Mouse (Mus musculus) midbrain, embryonic 14.5 days (tissue): Measurements from ENCODE around the gene Clock. TPM values are rescaled to one million over a fixed set of nuclear protein-coding genes. Genes with fewer than 3 reads are reported as not detected.

Experiments
- ATAC-seq: fragments of 200-750 bp; cut with Nextera tagmentation; 2 replicates; pipeline ENCODE4 v1.8.0; 2017; ENCODE audit warnings: moderate number of reproducible peaks, moderate library complexity; ENCODE audit not compliant: low FRiP score, low TSS enrichment
- DNase-seq: peaks from one replicate; pipeline ENCODE4 v3.0.0-alpha.2; 2015
- H3K27ac ChIP-seq: fragments of 300-500 bp; sonication (generic); replicated peaks from 2 replicates; pipeline ENCODE4 v1.5.1; 2014; ENCODE audit warnings: mild to moderate bottlenecking, low read depth, low read length, moderate library complexity
- H3K27me3 ChIP-seq: fragments of 300-500 bp; sonication (generic); 2 replicates; pipeline ENCODE4 v1.6.1; 2014; ENCODE audit warnings: low read length, control low read depth, mixed read lengths; ENCODE audit not compliant: control insufficient read depth, insufficient read depth
- H3K36me3 ChIP-seq: fragments of 300-500 bp; sonication (generic); 2 replicates; pipeline ENCODE4 v1.6.1; 2014; ENCODE audit warnings: low read length, control low read depth; ENCODE audit not compliant: control insufficient read depth, insufficient read depth
- H3K4me1 ChIP-seq: fragments of 300-500 bp; sonication (generic); 2 replicates; pipeline ENCODE4 v1.6.1; 2014; ENCODE audit warnings: mild to moderate bottlenecking, antibody characterized with exemption, low read length, control low read depth; ENCODE audit not compliant: control insufficient read depth, insufficient read depth
- H3K4me2 ChIP-seq: fragments of 300-500 bp; sonication (generic); 2 replicates; pipeline ENCODE4 v1.6.1; 2014; ENCODE audit warnings: mild to moderate bottlenecking, low read length, moderate library complexity
- H3K4me3 ChIP-seq: fragments of 300-500 bp; sonication (generic); replicated peaks from 2 replicates; pipeline ENCODE4 v1.5.1; 2014; ENCODE audit warnings: low read depth, low read length
- H3K9ac ChIP-seq: fragments of 300-500 bp; sonication (generic); replicated peaks from 2 replicates; pipeline ENCODE4 v1.6.1; 2014; ENCODE audit warnings: mild to moderate bottlenecking, low read length, moderate library complexity
- H3K9me3 ChIP-seq: fragments of 300-500 bp; sonication (generic); 2 replicates; pipeline ENCODE4 v1.6.1; 2016; ENCODE audit warnings: low read length, control low read depth, mixed read lengths; ENCODE audit not compliant: control insufficient read depth
- WGBS: fragments of 180-500 bp; shearing (Covaris S2); extraction: QIAGEN DNeasy Blood & Tissue Kit; methylation state at CpG from one replicate; pipeline ENCODE4 v1.1.7; 2014; 5-methylcytosine and 5-hydroxymethylcytosine counted together
- polyA plus RNA-seq: library from polyadenylated mRNA; unstranded; fragments of >200 nt; fragmentation: Nextera tagmentation; extraction: Ambion mirVana; gene quantifications from 2 replicates; pipeline ENCODE4 v1.2.1, GENCODE M21; 2014

The Clock gene
- polyA plus RNA-seq, 1 experiment from 2014 or later, result 19.2 TPM

DNA sequence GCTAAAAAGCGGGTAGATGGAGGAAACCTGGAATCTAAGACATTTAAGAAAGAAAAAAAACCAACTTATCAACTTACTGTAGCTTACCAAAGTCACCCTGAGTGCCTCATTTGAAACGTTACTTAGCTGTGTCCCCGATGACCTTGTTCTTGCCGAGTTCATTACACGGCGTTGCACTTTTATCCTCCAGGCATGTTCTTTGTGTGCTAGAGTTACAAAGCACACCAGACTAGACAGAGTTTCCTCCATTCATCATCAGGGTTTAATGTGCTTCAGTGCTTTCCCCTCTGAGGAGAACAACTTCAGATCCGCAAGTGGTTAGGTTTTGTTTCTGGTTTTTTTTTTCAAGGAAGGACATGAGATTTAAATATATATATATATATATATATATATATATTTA is 139.8 kb downstream of the Clock start:
- no peaks in the 10 kb centered on the region for H3K27me3 ChIP-seq
- no peaks in the 10 kb centered on the region for H3K9me3 ChIP-seq
- no peak overlapping the region for H3K9ac ChIP-seq
- no peak overlapping the region for H3K27ac ChIP-seq
- H3K4me2 ChIP-seq, result no peak overlapping the region
- WGBS, result 75% methylated on average over 7 of the region's 7 CpGs
- H3K36me3 ChIP-seq, result no peaks in the 10 kb centered on the region
- H3K4me3 ChIP-seq, result no peak overlapping the region
- no peaks in the 10 kb centered on the region for H3K4me1 ChIP-seq
- ATAC-seq (no peak), DNase-seq (no peak)

DNA sequence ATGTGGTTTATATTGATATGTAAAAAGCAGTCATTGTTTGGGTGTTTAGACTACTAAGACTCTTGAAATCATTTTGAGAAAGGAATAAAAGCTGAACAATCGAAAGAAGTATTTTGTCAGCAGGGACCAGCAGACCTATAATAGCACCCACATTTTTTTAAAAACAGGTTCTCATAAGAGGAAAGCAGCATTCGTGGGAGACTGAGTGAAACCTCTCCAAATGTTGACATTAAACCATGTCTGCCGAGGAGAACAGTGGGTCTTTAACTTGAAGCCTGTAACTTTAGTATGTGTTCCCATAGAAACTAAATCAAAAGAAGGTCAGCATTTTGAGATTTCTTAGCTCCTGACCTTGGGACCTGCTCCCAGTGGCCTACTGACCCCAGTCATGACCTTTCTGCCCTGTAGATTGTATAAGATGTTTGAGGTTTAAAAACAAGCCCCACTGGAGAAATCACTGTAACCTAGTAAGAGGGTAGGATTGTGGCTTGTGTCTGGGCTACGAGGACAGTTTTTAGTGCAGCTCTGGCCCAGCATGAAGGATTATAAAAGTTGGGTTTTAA is 140.7 kb downstream of the Clock start:
- WGBS, result 37% methylated on average over 4 of the region's 4 CpGs
- H3K9me3 ChIP-seq, result no peaks in the 10 kb centered on the region
- no peak overlapping the region for H3K4me3 ChIP-seq
- no peaks in the 10 kb centered on the region for H3K27me3 ChIP-seq
- H3K27ac ChIP-seq, result no peak overlapping the region
- H3K4me1 ChIP-seq, result no peaks in the 10 kb centered on the region
- ATAC-seq (no peak), DNase-seq (no peak)
- H3K9ac ChIP-seq, result no peak overlapping the region
- H3K36me3 ChIP-seq, result no peaks in the 10 kb centered on the region
- H3K4me2 ChIP-seq, result no peak overlapping the region

GRCm38 (mm10) chr5:76162926-76163325 is 141.7 kb downstream of the Clock start:
- Histone ChIP-seq H3K36me3 (no peaks in the 10 kb centered on the region), H3K4me2 (no peak overlapping the region), H3K27ac (no peak overlapping the region), H3K27me3 (no peaks in the 10 kb centered on the region), H3K9me3 (no peaks in the 10 kb centered on the region), H3K9ac (no peak overlapping the region), H3K4me1 (no peaks in the 10 kb centered on the region), H3K4me3 (no peak overlapping the region)
- ATAC-seq, result no peak
- DNase-seq, result no peak
- WGBS, result 88% methylated on average over 5 of the region's 5 CpGs

GRCm38 (mm10) chr5:76161491-76161890 is 143.1 kb downstream of the Clock start:
- DNase-seq (no peak), ATAC-seq (no peak)
- H3K9ac ChIP-seq, result no peak overlapping the region
- no peak overlapping the region for H3K4me2 ChIP-seq
- H3K4me1 ChIP-seq, result no peaks in the 10 kb centered on the region
- no peak overlapping the region for H3K4me3 ChIP-seq
- no peaks in the 10 kb centered on the region for H3K9me3 ChIP-seq
- no peak overlapping the region for H3K27ac ChIP-seq
- H3K36me3 ChIP-seq, result no peaks in the 10 kb centered on the region
- no peaks in the 10 kb centered on the region for H3K27me3 ChIP-seq
- 95% methylated on average over 6 of the region's 6 CpGs for WGBS

GRCm38 (mm10) chr5:76160086-76160485 is 144.5 kb downstream of the Clock start:
- no peaks in the 10 kb centered on the region for H3K4me1 ChIP-seq

More at GRCm38 (mm10) chr5:76160086-76160485, 144.5 kb downstream of the Clock start:
- no peaks in the 10 kb centered on the region for H3K27me3 ChIP-seq
- no peak overlapping the region for H3K27ac ChIP-seq
- no peaks in the 10 kb centered on the region for H3K36me3 ChIP-seq
- DNase-seq, result no peak
- no peaks in the 10 kb centered on the region for H3K9me3 ChIP-seq
- no peak overlapping the region for H3K9ac ChIP-seq
- H3K4me2 ChIP-seq, result no peak overlapping the region
- 79% methylated on average over 3 of the region's 3 CpGs for WGBS
- no peak overlapping the region for H3K4me3 ChIP-seq
- no peak for ATAC-seq

Other genes starting within 250 kb of the Clock start
- gene Srd5a3, start 164.5 kb downstream of the Clock start, polyA plus RNA-seq, result 10.8 and 14.6 TPM in 2 replicates
- 47.6 and 58.2 TPM in 2 replicates for gene Tmem165, start 120.9 kb downstream of the Clock start, polyA plus RNA-seq
- not detected in 2 replicates for gene Pdcl2, start 26.4 kb upstream of the Clock start, polyA plus RNA-seq
- not detected in 2 replicates for gene Nmu, start 59.0 kb upstream of the Clock start, polyA plus RNA-seq
- 0.36 TPM in 1 of 2 replicates, not detected in the other for gene Gm7271, start 179.2 kb upstream of the Clock start, polyA plus RNA-seq
- 56.3 and 75.8 TPM in 2 replicates for gene Exoc1, start 224.5 kb upstream of the Clock start, polyA plus RNA-seq